Mouse (Mus musculus) lung, embryonic 15.5 days (tissue): ENCODE measurements around the gene BC067074. TPM values are rescaled to one million over a fixed set of nuclear protein-coding genes. Genes with fewer than 3 reads are reported as not detected.
"Not testable (repeated sequence)": the region's sequence is repeated elsewhere in the genome, so short reads cannot be mapped to it uniquely, and the experiment has no call there.

Experiments
- ATAC-seq: fragments of 200-750 bp; cut with Nextera tagmentation; 2 replicates; pipeline ENCODE4 v1.8.0; 2017; ENCODE audit warnings: moderate number of reproducible peaks, borderline replicate concordance; ENCODE audit not compliant: low FRiP score, low TSS enrichment; ENCODE audit errors: extremely low read depth
- H3K27ac ChIP-seq: fragments of 300-500 bp; sonication (generic); 2 replicates; pipeline ENCODE4 v1.5.1; 2015; ENCODE audit warnings: moderate library complexity, mild to moderate bottlenecking, inconsistent platforms
- H3K27me3 ChIP-seq: fragments of 300-500 bp; sonication (generic); 2 replicates; pipeline ENCODE4 v1.6.1; 2015; ENCODE audit warnings: inconsistent platforms
- H3K36me3 ChIP-seq: fragments of 300-500 bp; sonication (generic); 2 replicates; pipeline ENCODE4 v1.6.1; 2015; ENCODE audit warnings: inconsistent platforms
- H3K4me1 ChIP-seq: fragments of 300-500 bp; sonication (generic); 2 replicates; pipeline ENCODE4 v1.6.1; 2015; ENCODE audit warnings: inconsistent platforms
- H3K4me2 ChIP-seq: fragments of 300-500 bp; sonication (generic); 2 replicates; pipeline ENCODE4 v1.6.1; 2015; ENCODE audit warnings: inconsistent platforms, mild to moderate bottlenecking, moderate library complexity
- H3K4me3 ChIP-seq: fragments of 300-500 bp; sonication (generic); 2 replicates; pipeline ENCODE4 v1.5.1; 2015; ENCODE audit warnings: mild to moderate bottlenecking, inconsistent platforms
- H3K9ac ChIP-seq: fragments of 300-500 bp; sonication (generic); 2 replicates; pipeline ENCODE4 v1.6.1; 2015; ENCODE audit warnings: inconsistent platforms
- H3K9me3 ChIP-seq: fragments of 300-500 bp; sonication (generic); 2 replicates; pipeline ENCODE4 v1.6.1; 2016; ENCODE audit warnings: inconsistent platforms
- WGBS: fragments of 180-500 bp; shearing (Covaris S2); methylation state at CpG from one replicate; pipeline ENCODE4 v1.1.7; 2015; 5-methylcytosine and 5-hydroxymethylcytosine counted together
- polyA plus RNA-seq: library from polyadenylated mRNA; unstranded; fragments of >200 nt; fragmentation: Nextera tagmentation; extraction: Ambion mirVana; gene quantifications from 2 replicates; pipeline ENCODE4 v1.2.1, GENCODE M21; 2015

The BC067074 gene
- 6.1 and 6.7 TPM in 2 replicates for polyA plus RNA-seq

GRCm38 (mm10) chr13:113292975-113293706 is at the start of gene BC067074:
TSS of gene BC067074 (plus strand) at chr13:113293159.
- H3K27me3 ChIP-seq: no peaks in the 10 kb centered on the region
- H3K4me3 ChIP-seq: peak within 1 kb of the TSS; percentile 69
- WGBS: under 1% methylated on average over 68 of the region's 75 CpGs
- H3K4me1 ChIP-seq: peaks cover 8% of the 10 kb centered on the region
- H3K4me2 ChIP-seq: peak within 1 kb of the TSS; percentile 93
- peak within 1 kb of the TSS; percentile 78 for H3K9ac ChIP-seq
- H3K27ac ChIP-seq: no peak within 1 kb of the TSS
- ATAC-seq: peak; percentile 84
- no peaks in the 10 kb centered on the region for H3K9me3 ChIP-seq
- H3K36me3 ChIP-seq: no peaks in the 10 kb centered on the region

GRCm38 (mm10) chr13:113245025-113245424 is 47.9 kb upstream of the BC067074 start:
- no peak overlapping the region for H3K9ac ChIP-seq
- no peaks in the 10 kb centered on the region for H3K9me3 ChIP-seq
- H3K27ac ChIP-seq: no peak overlapping the region
- ATAC-seq: no peak
- no peaks in the 10 kb centered on the region for H3K36me3 ChIP-seq
- 67% methylated on average over 8 of the region's 8 CpGs for WGBS
- H3K27me3 ChIP-seq: no peaks in the 10 kb centered on the region
- H3K4me3 ChIP-seq: no peak overlapping the region
- no peaks in the 10 kb centered on the region for H3K4me1 ChIP-seq
- no peak overlapping the region for H3K4me2 ChIP-seq

GRCm38 (mm10) chr13:113252580-113252979 is 40.4 kb upstream of the BC067074 start:
- not testable (repeated sequence) for H3K9me3 ChIP-seq, H3K9ac ChIP-seq, H3K36me3 ChIP-seq, H3K4me1 ChIP-seq, H3K27ac ChIP-seq, H3K4me3 ChIP-seq, ATAC-seq, H3K27me3 ChIP-seq, H3K4me2 ChIP-seq
- WGBS: 69% methylated on average over 7 of the region's 7 CpGs

GRCm38 (mm10) chr13:113256766-113257165 is 36.2 kb upstream of the BC067074 start:
- Histone ChIP-seq H3K27ac (no peak overlapping the region), H3K4me2 (no peak overlapping the region), H3K9me3 (no peaks in the 10 kb centered on the region), H3K4me3 (no peak overlapping the region), H3K36me3 (no peaks in the 10 kb centered on the region), H3K9ac (no peak overlapping the region), H3K27me3 (no peaks in the 10 kb centered on the region), H3K4me1 (no peaks in the 10 kb centered on the region)
- ATAC-seq: no peak
- 87% methylated on average over 2 of the region's 2 CpGs for WGBS

- WGBS: 45% methylated on average over 5 of the region's 5 CpGs
These were observed 35.8 kb upstream of the BC067074 start for GRCm38 (mm10) chr13:113257190-113257589.

GRCm38 (mm10) chr13:113259237-113259636 is 33.7 kb upstream of the BC067074 start:
- Histone ChIP-seq H3K9me3 (no peaks in the 10 kb centered on the region), H3K36me3 (no peaks in the 10 kb centered on the region), H3K27me3 (no peaks in the 10 kb centered on the region), H3K4me1 (peaks cover 7% of the 10 kb centered on the region; the same call in 1 of the 2 replicates), H3K27ac (no peak overlapping the region), H3K9ac (no peak overlapping the region), H3K4me2 (no peak overlapping the region), H3K4me3 (no peak overlapping the region)
- ATAC-seq: no peak
- 85% methylated on average over 5 of the region's 5 CpGs for WGBS

More at GRCm38 (mm10) chr13:113257190-113257589, 35.8 kb upstream of the BC067074 start:
- H3K36me3 ChIP-seq: no peaks in the 10 kb centered on the region
- no peak for ATAC-seq
- 0 out of 2 replicates have a peak, but pooled peaks cover 2% of the 10 kb centered on the region for H3K4me1 ChIP-seq
- no peaks in the 10 kb centered on the region for H3K27me3 ChIP-seq
- H3K9me3 ChIP-seq: no peaks in the 10 kb centered on the region
- no peak overlapping the region for H3K4me2 ChIP-seq
- no peak overlapping the region for H3K4me3 ChIP-seq
- no peak overlapping the region for H3K27ac ChIP-seq
- no peak overlapping the region for H3K9ac ChIP-seq

- no peaks in the 10 kb centered on the region for H3K9me3 ChIP-seq
- H3K9ac ChIP-seq: no peak overlapping the region
- WGBS: 32% methylated on average over 12 of the region's 12 CpGs
- peaks cover 4% of the 10 kb centered on the region; the same call in 1 of the 2 replicates for H3K27me3 ChIP-seq
- peaks cover 7% of the 10 kb centered on the region; the same call in 1 of the 2 replicates for H3K4me1 ChIP-seq
- ATAC-seq: peak; percentile 53
- no peak overlapping the region for H3K4me3 ChIP-seq
- no peak overlapping the region for H3K27ac ChIP-seq
- no peaks in the 10 kb centered on the region for H3K36me3 ChIP-seq
- peak overlapping the region; percentile 29; the same call in 1 of the 2 replicates for H3K4me2 ChIP-seq
These were observed 30.1 kb upstream of the BC067074 start for GRCm38 (mm10) chr13:113262822-113263221.

GRCm38 (mm10) chr13:113265257-113265656 is 27.7 kb upstream of the BC067074 start:
- no peak for ATAC-seq

GRCm38 (mm10) chr13:113266495-113266951 is 26.4 kb upstream of the BC067074 start:
- no peaks in the 10 kb centered on the region for H3K9me3 ChIP-seq
- H3K36me3 ChIP-seq: no peaks in the 10 kb centered on the region
- H3K4me1 ChIP-seq: peaks cover 7% of the 10 kb centered on the region; the same call in 1 of the 2 replicates
- H3K27me3 ChIP-seq: peaks cover 4% of the 10 kb centered on the region; the same call in 1 of the 2 replicates
- no peak overlapping the region for H3K9ac ChIP-seq
- no peak overlapping the region for H3K4me3 ChIP-seq
- WGBS: 23% methylated on average over 9 of the region's 9 CpGs
- H3K4me2 ChIP-seq: peak overlapping the region; percentile 38
- H3K27ac ChIP-seq: no peak overlapping the region
- 0 out of 2 replicates have a peak, but pooled peaks have one; percentile 54 for ATAC-seq

More at GRCm38 (mm10) chr13:113265257-113265656, 27.7 kb upstream of the BC067074 start:
- Histone ChIP-seq H3K4me2 (no peak overlapping the region), H3K9me3 (no peaks in the 10 kb centered on the region), H3K27me3 (peaks cover 4% of the 10 kb centered on the region; the same call in 1 of the 2 replicates), H3K27ac (no peak overlapping the region), H3K9ac (no peak overlapping the region), H3K4me3 (no peak overlapping the region), H3K36me3 (no peaks in the 10 kb centered on the region), H3K4me1 (peaks cover 7% of the 10 kb centered on the region; the same call in 1 of the 2 replicates)
- 16% methylated on average over 13 of the region's 13 CpGs for WGBS

GRCm38 (mm10) chr13:113267204-113267603 is 25.8 kb upstream of the BC067074 start:
- no peak overlapping the region for H3K9ac ChIP-seq
- H3K27ac ChIP-seq: no peak overlapping the region
- no peaks in the 10 kb centered on the region for H3K36me3 ChIP-seq
- peaks cover 4% of the 10 kb centered on the region; the same call in 1 of the 2 replicates for H3K27me3 ChIP-seq
- H3K9me3 ChIP-seq: no peaks in the 10 kb centered on the region
- H3K4me3 ChIP-seq: no peak overlapping the region
- no peak for ATAC-seq
- H3K4me2 ChIP-seq: no peak overlapping the region
- WGBS: 67% methylated on average over 3 of the region's 3 CpGs
- H3K4me1 ChIP-seq: peaks cover 5% of the 10 kb centered on the region; the same call in 1 of the 2 replicates

- Histone ChIP-seq H3K9ac (no peak overlapping the region), H3K4me1 (no peaks in the 10 kb centered on the region), H3K4me3 (no peak overlapping the region), H3K27ac (no peak overlapping the region), H3K9me3 (no peaks in the 10 kb centered on the region), H3K4me2 (no peak overlapping the region), H3K27me3 (peaks cover under 1% of the 10 kb centered on the region; the same call in 1 of the 2 replicates), H3K36me3 (no peaks in the 10 kb centered on the region)
- ATAC-seq: 0 out of 2 replicates have a peak, but pooled peaks have one; percentile 55
- 56% methylated on average over 18 of the region's 18 CpGs for WGBS
These were observed 22.9 kb upstream of the BC067074 start for GRCm38 (mm10) chr13:113269777-113270776.
